Mouse (Mus musculus) ovary, postnatal 10 days (tissue): ENCODE results near the gene Aoc1.

ENCODE experiments used
- DNase-seq: peaks from one replicate; pipeline ENCODE4 v3.0.0; 2022; ENCODE audit warnings: low spot score

Aoc1 gene

GRCm38 (mm10) chr6:48872596-48872995, at the start of gene Aoc1:
Gene Aoc1, plus strand, starts transcription at chr6:48872896.
- DNase-seq = no peak

- DNase-seq = no peak
Observed at GRCm38 (mm10) chr6:48825016-48825415, 47.7 kb upstream of the Aoc1 start.

- DNase-seq = no peak
Observed at GRCm38 (mm10) chr6:48828976-48829375, 43.7 kb upstream of the Aoc1 start.

GRCm38 (mm10) chr6:48829651-48830050, 43.0 kb upstream of the Aoc1 start:
- DNase-seq = no peak

GRCm38 (mm10) chr6:48830241-48830640, 42.5 kb upstream of the Aoc1 start:
- DNase-seq = no peak

GRCm38 (mm10) chr6:48831141-48831540, 41.6 kb upstream of the Aoc1 start:
- no peak for DNase-seq

GRCm38 (mm10) chr6:48832426-48832825, 40.3 kb upstream of the Aoc1 start:
- no peak for DNase-seq

- no peak for DNase-seq
Observed at GRCm38 (mm10) chr6:48833515-48833914, 39.2 kb upstream of the Aoc1 start.

- DNase-seq = no peak
Observed at GRCm38 (mm10) chr6:48835241-48835640, 37.5 kb upstream of the Aoc1 start.

- DNase-seq = no peak
Observed at GRCm38 (mm10) chr6:48836146-48836545, 36.5 kb upstream of the Aoc1 start.

GRCm38 (mm10) chr6:48837516-48837915, 35.2 kb upstream of the Aoc1 start:
- no peak for DNase-seq

GRCm38 (mm10) chr6:48838321-48839080, 34.2 kb upstream of the Aoc1 start:
- no peak for DNase-seq

GRCm38 (mm10) chr6:48840371-48840969, 32.2 kb upstream of the Aoc1 start, which contains the start of gene Tmem176a:
Gene Tmem176a, plus strand, starts transcription at chr6:48840919.
- DNase-seq = no peak

- peak; percentile 86 for DNase-seq
Observed at GRCm38 (mm10) chr6:48840973-48841625, 31.6 kb upstream of the Aoc1 start, which contains the start of gene Tmem176b. Gene Tmem176b, minus strand, starts transcription at chr6:48841496.

GRCm38 (mm10) chr6:48842111-48842842, 30.4 kb upstream of the Aoc1 start:
- DNase-seq = no peak

- DNase-seq = no peak
Observed at GRCm38 (mm10) chr6:48845086-48845485, 27.6 kb upstream of the Aoc1 start.

GRCm38 (mm10) chr6:48851820-48852491, 20.7 kb upstream of the Aoc1 start:
- DNase-seq = peak; percentile 52

GRCm38 (mm10) chr6:48854155-48854554, 18.5 kb upstream of the Aoc1 start:
- DNase-seq = no peak

- no peak for DNase-seq
Observed at GRCm38 (mm10) chr6:48857613-48858302, 14.9 kb upstream of the Aoc1 start.

GRCm38 (mm10) chr6:48860130-48860815, 12.4 kb upstream of the Aoc1 start:
- DNase-seq = no peak

GRCm38 (mm10) chr6:48860851-48861250, 11.8 kb upstream of the Aoc1 start:
- no peak for DNase-seq
